Mouse (Mus musculus): Measurements from ENCODE around the gene Fkbp1b. TPM values are rescaled to one million over a fixed set of nuclear protein-coding genes. Genes with fewer than 3 reads are reported as not detected.
"Not testable (repeated sequence)": the region's sequence is repeated elsewhere in the genome, so short reads cannot be mapped to it uniquely, and the experiment has no call there.

The Fkbp1b gene
- polyA plus RNA-seq, 1 experiment = 3.2 TPM

DNA sequence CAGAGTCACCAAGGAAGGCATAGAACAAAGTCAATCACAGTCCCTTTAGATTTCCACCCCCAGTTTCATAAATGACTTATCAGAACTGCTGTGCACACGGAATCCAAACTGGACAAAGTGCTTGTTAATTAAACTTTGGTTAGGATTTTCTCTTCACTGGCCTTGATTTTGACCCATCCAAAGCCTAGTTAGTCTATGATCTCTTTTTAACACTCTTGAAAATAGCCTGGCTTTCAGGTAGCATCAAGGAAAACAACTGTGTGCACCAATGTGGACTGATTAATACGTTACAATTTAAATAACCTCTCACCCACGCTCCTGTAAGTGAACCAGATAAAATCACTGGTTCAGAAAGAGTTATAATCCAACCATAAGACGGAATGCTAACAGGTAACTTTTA, 30.4 kb downstream of the Fkbp1b start:
- H3K27me3 ChIP-seq (ENCODE audit: control insufficient read depth, insufficient read depth, low read length) = no peaks in the 10 kb centered on the region
- 86% methylated on average over 4 of the region's 4 CpGs for WGBS
- H3K4me1 ChIP-seq (ENCODE audit: control insufficient read depth, insufficient read depth, insufficient read length) = no peaks in the 10 kb centered on the region
- no peak for DNase-seq (ENCODE audit: low read depth in 1 of 2, low spot score in 2 of 2)
- H3K4me3 ChIP-seq (ENCODE audit: extremely low read depth, insufficient read depth, insufficient read length) = no peak overlapping the region
- no peak for TF ChIP-seq POLR2A (IDR thresholded peaks at IDR 0.05; ENCODE audit: low read depth, low read length)
- TF ChIP-seq CTCF (IDR thresholded peaks at IDR 0.05; ENCODE audit: extremely low read depth, insufficient read depth, insufficient read length, insufficient replicate concordance) = no peak
- H3K27ac ChIP-seq (ENCODE audit: insufficient read depth, low read length) = no peak overlapping the region
- H3K36me3 ChIP-seq (ENCODE audit: control insufficient read depth, insufficient read depth, low read length) = no peaks in the 10 kb centered on the region

DNA sequence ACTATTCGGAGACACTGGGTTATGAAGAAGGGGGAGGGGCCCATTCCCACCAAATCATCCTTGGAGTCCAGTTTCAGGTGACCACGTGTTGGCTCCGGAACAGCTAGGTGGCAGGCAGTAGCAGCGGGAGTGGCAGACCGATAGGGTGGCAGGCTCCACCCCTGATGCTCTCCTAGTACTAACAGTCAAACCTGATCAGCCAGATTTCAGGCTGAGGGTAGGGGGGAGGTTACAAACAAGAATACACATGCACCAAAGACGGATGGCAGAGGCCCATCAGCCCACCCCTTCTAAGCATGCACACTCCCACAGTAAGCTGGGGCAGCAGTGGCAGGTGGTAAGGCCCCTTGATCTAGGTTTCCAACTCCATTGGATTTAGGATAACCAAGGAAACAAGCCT, 43.9 kb downstream of the Fkbp1b start:
- H3K27me3 ChIP-seq (ENCODE audit: control insufficient read depth, insufficient read depth, low read length); DNase-seq (ENCODE audit: low read depth in 1 of 2, low spot score in 2 of 2); H3K36me3 ChIP-seq (ENCODE audit: control insufficient read depth, insufficient read depth, low read length); H3K4me3 ChIP-seq (ENCODE audit: extremely low read depth, insufficient read depth, insufficient read length); H3K27ac ChIP-seq (ENCODE audit: insufficient read depth, low read length); H3K4me1 ChIP-seq (ENCODE audit: control insufficient read depth, insufficient read depth, insufficient read length): not testable (repeated sequence)
- WGBS = 79% methylated on average over 6 of the region's 6 CpGs

DNA sequence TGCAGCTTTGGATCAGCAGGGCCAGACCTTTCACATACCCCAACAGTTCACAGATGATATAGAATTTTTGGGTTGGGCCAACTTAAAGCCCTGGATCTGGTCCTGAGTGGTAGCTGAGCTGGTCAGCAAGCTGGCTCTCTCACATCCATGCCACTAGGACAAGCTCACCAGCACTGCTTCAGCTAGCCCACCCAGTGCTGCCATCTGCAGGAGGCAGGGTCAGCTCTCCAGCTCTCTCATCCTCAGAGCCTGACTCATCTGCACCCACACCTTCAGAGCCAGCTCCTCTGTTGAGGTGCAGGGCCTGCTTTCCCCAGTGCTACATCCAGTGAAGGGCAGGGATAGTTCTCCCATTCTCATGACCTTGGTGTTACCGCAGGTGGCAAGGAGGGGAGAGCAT, 47.7 kb downstream of the Fkbp1b start:
- no peaks in the 10 kb centered on the region for H3K36me3 ChIP-seq (ENCODE audit: control insufficient read depth, insufficient read depth, low read length)
- no peak for DNase-seq (ENCODE audit: low read depth in 1 of 2, low spot score in 2 of 2)
- H3K27me3 ChIP-seq (ENCODE audit: control insufficient read depth, insufficient read depth, low read length) = no peaks in the 10 kb centered on the region
- no peaks in the 10 kb centered on the region for H3K4me1 ChIP-seq (ENCODE audit: control insufficient read depth, insufficient read depth, insufficient read length)
- 67% methylated on average over 1 of the region's 1 CpGs for WGBS
- TF ChIP-seq CTCF (IDR thresholded peaks at IDR 0.05; ENCODE audit: extremely low read depth, insufficient read depth, insufficient read length, insufficient replicate concordance) = no peak
- no peak overlapping the region for H3K27ac ChIP-seq (ENCODE audit: insufficient read depth, low read length)
- H3K4me3 ChIP-seq (ENCODE audit: extremely low read depth, insufficient read depth, insufficient read length) = no peak overlapping the region

DNA sequence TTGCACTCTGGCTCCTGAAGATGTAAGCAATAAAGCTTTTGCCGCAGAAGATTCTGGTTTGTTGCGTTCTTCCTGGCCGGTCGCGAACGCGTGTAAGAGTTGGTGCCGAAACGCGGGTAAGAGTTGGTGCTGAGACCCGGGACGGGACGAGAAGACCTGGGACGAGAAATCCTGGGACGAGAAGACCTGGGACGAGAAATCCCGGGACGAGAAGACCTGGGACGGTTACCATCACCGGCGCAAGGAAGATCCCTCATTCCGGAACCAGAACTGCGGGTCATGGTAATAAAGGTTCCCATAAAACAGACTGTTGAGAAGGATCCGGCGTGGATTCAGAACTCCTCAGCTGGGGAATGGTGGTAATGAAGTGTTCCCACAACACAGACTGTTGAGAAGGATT, 53.3 kb downstream of the Fkbp1b start:
- H3K4me3 ChIP-seq (ENCODE audit: extremely low read depth, insufficient read depth, insufficient read length); H3K4me1 ChIP-seq (ENCODE audit: control insufficient read depth, insufficient read depth, insufficient read length); H3K27ac ChIP-seq (ENCODE audit: insufficient read depth, low read length); H3K27me3 ChIP-seq (ENCODE audit: control insufficient read depth, insufficient read depth, low read length); DNase-seq (ENCODE audit: low read depth in 1 of 2, low spot score in 2 of 2); H3K36me3 ChIP-seq (ENCODE audit: control insufficient read depth, insufficient read depth, low read length): not testable (repeated sequence)
- 94% methylated on average over 25 of the region's 25 CpGs for WGBS

DNA sequence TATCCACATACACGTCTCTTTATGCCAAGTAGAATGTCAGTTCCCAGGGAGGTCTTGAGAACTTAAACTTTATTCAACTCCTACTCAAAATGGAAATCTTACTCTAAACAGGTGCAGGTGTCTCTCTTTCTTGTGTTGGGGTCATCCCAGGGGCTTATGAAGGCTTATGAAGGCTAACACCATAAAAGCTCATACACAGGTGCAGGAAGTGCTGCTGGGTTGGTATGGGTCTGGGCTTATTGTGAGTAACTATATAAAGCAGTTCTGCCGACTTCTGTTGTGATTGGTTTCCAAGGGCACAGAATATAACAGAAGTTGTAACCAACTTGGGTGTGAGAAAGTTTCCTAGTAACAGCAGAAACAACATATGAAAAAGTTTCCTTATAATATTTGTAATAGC, 56.9 kb downstream of the Fkbp1b start:
- H3K36me3 ChIP-seq (ENCODE audit: control insufficient read depth, insufficient read depth, low read length) = no peaks in the 10 kb centered on the region
- H3K27ac ChIP-seq (ENCODE audit: insufficient read depth, low read length) = no peak overlapping the region
- 69% methylated on average over 2 of the region's 2 CpGs for WGBS
- no peaks in the 10 kb centered on the region for H3K4me1 ChIP-seq (ENCODE audit: control insufficient read depth, insufficient read depth, insufficient read length)
- no peaks in the 10 kb centered on the region for H3K27me3 ChIP-seq (ENCODE audit: control insufficient read depth, insufficient read depth, low read length)
- no peak for TF ChIP-seq CTCF (IDR thresholded peaks at IDR 0.05; ENCODE audit: extremely low read depth, insufficient read depth, insufficient read length, insufficient replicate concordance)
- TF ChIP-seq POLR2A (IDR thresholded peaks at IDR 0.05; ENCODE audit: low read depth, low read length) = no peak
- H3K4me3 ChIP-seq (ENCODE audit: extremely low read depth, insufficient read depth, insufficient read length) = no peak overlapping the region
- no peak for DNase-seq (ENCODE audit: low read depth in 1 of 2, low spot score in 2 of 2)

DNA sequence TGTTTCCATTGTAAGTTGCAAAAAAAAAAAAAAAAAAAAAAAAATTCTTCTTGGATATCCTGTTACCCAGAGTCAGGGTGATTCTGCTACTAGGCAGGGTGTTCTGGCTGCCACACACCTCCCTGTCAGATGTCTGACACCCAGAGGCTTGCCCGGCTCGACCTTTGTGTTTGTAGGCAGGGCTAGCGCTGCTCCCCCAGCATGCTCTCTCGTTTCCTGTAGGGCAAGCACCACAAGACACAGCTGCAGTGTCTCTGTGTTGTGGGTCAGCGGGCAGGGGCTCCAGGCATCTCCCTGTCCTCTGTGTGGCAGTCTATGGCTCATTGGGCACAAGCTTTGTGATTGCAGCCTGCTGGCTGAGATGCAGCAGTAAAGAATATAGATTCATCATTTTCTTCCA, 57.8 kb downstream of the Fkbp1b start:
- H3K4me3 ChIP-seq (ENCODE audit: extremely low read depth, insufficient read depth, insufficient read length) = no peak overlapping the region
- no peaks in the 10 kb centered on the region for H3K4me1 ChIP-seq (ENCODE audit: control insufficient read depth, insufficient read depth, insufficient read length)
- H3K27ac ChIP-seq (ENCODE audit: insufficient read depth, low read length) = no peak overlapping the region
- H3K27me3 ChIP-seq (ENCODE audit: control insufficient read depth, insufficient read depth, low read length) = no peaks in the 10 kb centered on the region
- H3K36me3 ChIP-seq (ENCODE audit: control insufficient read depth, insufficient read depth, low read length) = no peaks in the 10 kb centered on the region
- TF ChIP-seq CTCF (IDR thresholded peaks at IDR 0.05; ENCODE audit: extremely low read depth, insufficient read depth, insufficient read length, insufficient replicate concordance) (no peak), POLR2A (IDR thresholded peaks at IDR 0.05; ENCODE audit: low read depth, low read length) (no peak)
- 46% methylated on average over 5 of the region's 5 CpGs for WGBS
- DNase-seq (ENCODE audit: low read depth in 1 of 2, low spot score in 2 of 2) = no peak

Other genes starting within 250 kb of the Fkbp1b start
- gene Itsn2, start 249.0 kb downstream of the Fkbp1b start, polyA plus RNA-seq (2012; rRNA removed) = 33.6 and 38.9 TPM in 2 replicates
- not detected in 2 replicates for gene Gm3625, start 248.7 kb downstream of the Fkbp1b start, polyA plus RNA-seq (2012; rRNA removed)
- gene Fam228a, start 103.2 kb downstream of the Fkbp1b start, polyA plus RNA-seq (2012; rRNA removed) = 0.04 and 0.07 TPM in 2 replicates
- 0.06 and 0.18 TPM in 2 replicates for gene Pfn4, start 72.6 kb downstream of the Fkbp1b start, polyA plus RNA-seq (2012; rRNA removed)
- gene Fam228b, start 72.3 kb downstream of the Fkbp1b start, polyA plus RNA-seq (2012; rRNA removed) = 0.16 and 0.33 TPM in 2 replicates
- gene Sf3b6, start 24.0 kb downstream of the Fkbp1b start, polyA plus RNA-seq (2012; rRNA removed) = 33.8 and 40.8 TPM in 2 replicates
- gene Wdcp, start 1.7 kb upstream of the Fkbp1b start, polyA plus RNA-seq (2012; rRNA removed) = 4.8 and 5.5 TPM in 2 replicates
- gene Mfsd2b, start 32.8 kb upstream of the Fkbp1b start, polyA plus RNA-seq (2012; rRNA removed) = 37.4 and 38.2 TPM in 2 replicates
- 1.8 and 2.8 TPM in 2 replicates for gene Ubxn2a, start 66.1 kb upstream of the Fkbp1b start, polyA plus RNA-seq (2012; rRNA removed)
- gene Atad2b, start 75.8 kb upstream of the Fkbp1b start, polyA plus RNA-seq (2012; rRNA removed) = 17.3 and 19.8 TPM in 2 replicates